Mouse (Mus musculus): ENCODE data around the gene Mknk1. TPM values are rescaled to one million over a fixed set of nuclear protein-coding genes. Genes with fewer than 3 reads are reported as not detected.
A peak's percentile ranks its signal among the peaks of the same experiment; 100 is the strongest.

Mknk1 gene
- polyA plus RNA-seq, 1 experiment: 59.6 TPM

DNA sequence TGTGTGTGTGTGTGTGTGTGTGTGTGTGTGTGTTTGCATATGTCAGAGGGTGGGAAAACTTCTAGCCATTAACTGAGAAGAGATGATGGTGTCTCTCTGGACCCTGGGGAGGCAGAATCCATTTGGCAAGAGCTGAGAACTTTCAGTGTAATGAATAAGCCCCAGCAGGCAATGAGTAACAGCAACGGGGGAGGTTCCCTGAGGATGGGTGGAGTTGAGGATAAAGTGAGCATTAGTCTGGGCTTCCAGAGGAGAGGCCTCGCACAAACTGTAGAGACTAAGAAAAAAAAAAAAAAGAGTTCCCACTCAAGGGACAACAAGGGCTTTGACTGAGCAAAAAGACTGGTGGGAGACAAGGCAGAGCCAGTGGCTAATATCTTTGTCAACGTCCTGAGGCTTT lies 55.3 kb downstream of the Mknk1 start:
- DNase-seq (ENCODE audit: low spot score): no peak

DNA sequence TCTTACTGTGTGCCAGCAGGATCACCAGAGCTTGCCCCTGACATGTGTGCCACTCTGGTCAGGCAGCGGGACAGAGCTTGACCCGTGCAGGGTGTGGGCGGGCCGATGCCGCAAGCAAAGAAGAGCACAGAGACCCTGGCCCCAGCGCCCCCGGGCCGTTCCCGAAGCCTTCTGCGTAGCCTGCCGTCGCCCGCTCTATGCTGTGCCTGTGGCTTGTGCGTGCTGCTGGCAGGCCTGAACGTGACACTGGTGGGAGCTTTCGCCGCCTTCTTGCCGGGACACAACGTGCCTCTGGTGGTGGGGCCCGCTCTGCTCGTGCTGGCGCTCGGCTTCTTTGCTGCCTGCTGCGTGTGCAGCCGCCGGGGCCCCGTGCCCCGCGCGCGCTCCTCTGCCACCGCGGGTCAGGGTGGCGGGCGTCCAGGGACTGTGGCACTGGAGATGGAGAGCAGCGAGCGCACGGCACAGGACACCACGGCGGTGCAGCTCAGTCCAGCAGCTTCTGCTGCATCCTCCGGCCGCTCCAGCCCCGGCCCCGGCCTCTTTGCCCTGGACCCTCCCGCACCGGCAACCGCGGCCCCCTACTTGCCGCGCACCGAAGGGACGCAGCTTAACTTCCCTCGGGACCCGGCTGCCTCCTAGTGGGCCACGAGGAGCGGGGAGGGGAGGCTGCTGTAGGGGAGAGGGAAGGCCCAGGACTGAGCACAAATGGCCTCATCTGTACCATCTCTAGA lies 59.1 kb downstream of the Mknk1 start:
- DNase-seq (ENCODE audit: low spot score): no peak

DNA sequence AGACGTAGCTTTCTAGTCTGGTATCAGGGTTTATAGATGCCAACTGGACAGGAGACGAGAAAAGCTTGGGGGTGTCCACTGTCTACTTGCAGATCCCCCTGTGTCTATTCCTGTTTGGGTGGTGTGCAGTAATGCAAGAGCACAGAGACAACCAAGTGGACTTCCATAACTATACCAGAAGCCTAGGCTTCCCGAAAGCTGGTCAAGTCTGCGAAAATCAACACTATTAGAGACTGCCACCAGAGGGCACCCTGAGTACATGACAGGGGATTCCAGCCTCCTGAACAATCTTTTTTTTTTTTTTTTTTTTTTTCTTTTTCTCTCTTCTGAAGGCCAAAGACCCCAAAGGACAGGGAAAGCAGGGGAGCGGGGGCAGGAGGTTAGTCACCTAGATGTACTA lies 63.8 kb downstream of the Mknk1 start:
- peak; percentile 48 for DNase-seq (ENCODE audit: low spot score)

DNA sequence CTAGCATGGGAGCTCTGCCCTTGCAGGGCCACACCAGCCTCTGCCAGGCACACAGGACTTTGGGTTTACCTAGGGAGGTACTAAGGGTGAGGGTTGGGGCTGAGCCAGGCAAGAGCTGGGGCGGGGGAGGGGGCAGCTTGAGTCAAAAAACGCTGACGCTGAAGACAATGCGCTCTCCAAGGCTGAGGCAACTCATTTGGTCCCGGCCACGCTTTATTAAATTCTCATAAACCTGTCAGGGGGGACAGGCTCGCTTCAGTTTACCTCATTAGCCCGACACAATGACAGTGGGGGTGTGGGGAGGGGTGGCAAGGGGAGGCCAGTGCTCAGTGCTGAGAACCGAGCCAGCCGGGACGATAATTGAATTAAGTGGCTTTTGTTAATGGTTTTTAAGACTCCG lies 65.4 kb downstream of the Mknk1 start:
- DNase-seq (ENCODE audit: low spot score): no peak

DNA sequence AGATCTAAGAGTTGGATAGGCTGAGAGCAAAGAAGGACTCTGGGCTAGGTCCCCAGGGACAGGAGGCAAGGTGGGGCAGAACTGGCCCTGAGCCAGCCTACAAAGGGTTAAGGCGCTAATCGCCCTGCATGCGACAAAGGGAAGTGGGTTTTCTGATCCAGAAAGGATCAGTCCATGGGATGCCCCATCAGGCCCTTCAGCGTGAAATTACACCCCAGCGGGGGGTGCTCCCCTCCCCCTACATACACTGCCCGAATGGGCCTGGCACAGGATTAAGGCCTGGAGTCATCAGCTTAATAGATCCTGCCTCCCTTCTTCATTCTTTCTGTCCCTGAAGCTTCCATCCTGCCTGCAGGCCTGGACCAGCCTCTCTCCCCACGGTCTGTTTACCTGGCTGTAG lies 66.7 kb downstream of the Mknk1 start:
- no peak for DNase-seq (ENCODE audit: low spot score)

DNA sequence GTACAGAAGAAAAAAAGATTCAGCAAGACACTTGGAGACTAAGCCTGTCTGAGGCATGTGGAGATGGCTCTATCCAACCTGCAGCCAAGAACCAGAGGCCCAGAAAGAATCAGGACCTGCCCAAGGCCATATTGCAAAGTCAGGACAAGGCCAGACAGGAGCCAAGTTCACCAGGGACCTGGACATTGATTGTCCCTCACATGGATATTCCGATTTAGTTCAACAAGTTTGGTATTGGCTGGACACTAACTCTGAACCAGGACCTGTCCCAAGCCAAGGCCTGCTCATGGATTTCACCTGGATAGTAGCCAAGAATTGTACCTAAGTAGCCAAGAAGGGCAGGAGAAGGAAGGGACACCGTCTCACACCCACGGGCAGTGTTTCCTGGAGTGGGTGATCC lies 67.8 kb downstream of the Mknk1 start:
- no peak for DNase-seq (ENCODE audit: low spot score)

DNA sequence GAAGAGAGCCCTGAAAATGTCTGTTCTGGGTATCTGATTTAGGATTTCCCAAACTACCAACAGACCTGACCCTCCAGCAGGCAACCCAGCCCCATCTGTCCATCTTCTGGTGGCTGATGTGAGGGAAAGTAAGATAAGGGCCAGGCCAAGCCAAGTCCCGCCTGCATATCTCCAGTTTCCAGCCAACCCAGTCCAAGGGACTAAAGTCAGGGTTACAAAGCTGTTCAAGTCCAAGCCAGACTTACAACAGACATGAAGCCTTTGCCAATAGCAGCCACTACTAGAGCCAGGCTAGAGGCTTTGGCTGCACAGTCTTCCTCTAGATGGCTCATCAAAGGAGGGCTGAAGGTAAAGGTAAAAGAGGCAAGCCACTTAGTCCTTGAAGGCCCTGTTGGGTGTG lies 69.0 kb downstream of the Mknk1 start:
- DNase-seq (ENCODE audit: low spot score): no peak

DNA sequence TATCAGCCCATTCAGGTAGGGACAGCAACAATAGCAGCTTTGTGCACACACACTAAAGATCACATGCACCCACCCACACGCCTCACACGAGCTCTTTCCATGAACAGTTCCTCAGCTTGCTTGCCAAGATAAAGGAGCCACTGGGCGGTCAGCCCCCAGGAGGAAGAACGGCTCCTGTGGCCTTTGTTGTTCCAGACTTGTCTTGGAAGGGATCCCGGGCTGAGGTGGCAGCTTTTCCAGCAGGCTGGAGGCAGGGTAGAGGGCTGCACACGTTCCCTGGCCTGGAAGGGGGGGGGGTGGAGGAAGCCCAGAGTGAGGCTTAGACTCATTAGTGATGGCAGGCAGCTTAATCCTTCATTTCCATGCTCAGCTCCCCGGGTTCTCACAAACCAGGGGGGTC lies 69.6 kb downstream of the Mknk1 start:
- no peak for DNase-seq (ENCODE audit: low spot score)

DNA sequence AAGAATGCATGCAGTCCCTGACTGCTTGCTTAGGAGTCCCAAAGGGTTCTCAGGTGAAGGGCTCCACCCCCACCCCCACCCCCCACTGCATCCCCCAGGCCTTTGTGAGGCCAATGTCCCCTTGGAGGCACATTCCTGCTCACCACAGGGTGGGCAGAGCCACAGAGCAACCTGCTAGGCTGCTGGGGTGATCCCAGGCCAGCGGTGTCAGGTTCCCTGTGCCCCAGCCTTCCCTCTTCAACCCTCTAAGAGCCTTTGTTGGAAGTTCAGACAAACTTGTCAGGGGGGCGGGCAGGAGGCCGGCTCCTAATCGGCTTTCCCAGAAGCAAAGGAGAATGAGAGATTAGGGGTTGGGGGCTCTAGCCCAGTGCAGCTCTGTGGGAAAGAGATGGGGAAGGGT lies 72.6 kb downstream of the Mknk1 start:
- no peak for DNase-seq (ENCODE audit: low spot score)

DNA sequence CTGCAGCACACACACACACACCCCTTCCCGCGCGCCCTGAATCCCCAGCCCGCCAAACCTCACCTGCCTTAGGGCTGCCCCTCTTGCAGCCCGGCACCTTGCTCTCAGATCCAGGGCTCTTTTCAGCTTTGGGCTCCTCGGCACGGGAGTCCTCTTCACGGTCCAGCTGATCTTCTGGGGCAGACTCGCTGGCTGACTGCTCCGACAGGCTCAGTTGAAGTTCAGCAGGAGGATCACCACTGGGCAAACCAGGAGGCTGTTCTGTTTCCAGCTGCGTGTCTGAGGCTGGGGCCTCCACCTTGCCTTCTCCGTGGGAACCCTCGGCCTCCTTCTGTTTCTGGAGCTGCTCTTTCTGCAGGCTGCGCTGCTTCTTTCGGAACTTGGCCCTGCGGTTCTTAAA lies 80.9 kb downstream of the Mknk1 start:
- DNase-seq (ENCODE audit: low spot score): no peak

DNA sequence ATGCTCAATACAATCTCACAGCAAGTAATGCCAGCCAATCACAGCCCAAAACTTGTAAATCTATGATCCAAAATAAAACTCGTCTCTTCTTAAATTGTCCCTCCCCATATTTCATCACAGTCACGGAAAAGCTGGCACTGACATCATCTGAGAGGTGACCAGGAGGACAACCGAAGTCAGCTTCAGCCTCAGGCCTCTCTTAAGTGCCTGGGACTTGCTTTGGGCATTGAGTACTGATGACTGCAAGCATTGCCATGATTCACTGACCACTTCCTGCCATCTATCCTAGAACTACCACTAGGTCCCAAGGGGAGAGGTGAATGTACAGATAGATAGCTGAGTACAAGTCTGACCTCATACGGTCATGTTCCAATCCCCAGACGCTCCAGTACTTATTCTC lies 83.7 kb downstream of the Mknk1 start:
- DNase-seq (ENCODE audit: low spot score): no peak

DNA sequence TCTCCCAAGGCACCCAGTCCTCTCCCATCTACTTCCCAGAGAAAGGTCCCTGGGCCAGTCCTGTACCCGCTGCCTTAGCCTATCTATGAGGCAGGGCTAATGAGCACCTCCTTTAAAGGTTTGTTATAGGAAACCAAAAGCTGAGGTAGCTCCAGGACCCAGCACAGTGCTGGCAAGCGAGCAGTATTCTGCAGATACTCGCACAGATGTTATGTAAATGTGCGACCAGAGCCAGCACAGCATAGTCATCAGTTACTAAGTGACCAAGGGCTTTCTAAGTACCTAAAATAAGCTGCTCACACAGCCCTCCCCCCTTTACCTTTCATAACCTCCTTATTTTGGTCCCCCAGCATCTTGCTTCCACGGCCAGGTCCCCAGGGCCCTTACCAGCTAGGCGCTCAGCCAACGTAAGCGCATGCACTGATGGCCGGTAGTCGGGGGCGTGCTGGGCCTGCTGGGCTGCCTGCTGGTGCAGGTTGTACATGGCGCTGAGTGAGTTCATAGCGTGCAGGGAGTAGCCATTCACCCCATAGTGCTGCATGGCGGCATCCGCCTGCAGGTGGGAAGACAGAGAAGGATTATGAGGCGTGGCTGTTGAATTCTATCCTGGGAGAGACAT lies 84.4 kb downstream of the Mknk1 start:
- no peak for DNase-seq (ENCODE audit: low spot score)

DNA sequence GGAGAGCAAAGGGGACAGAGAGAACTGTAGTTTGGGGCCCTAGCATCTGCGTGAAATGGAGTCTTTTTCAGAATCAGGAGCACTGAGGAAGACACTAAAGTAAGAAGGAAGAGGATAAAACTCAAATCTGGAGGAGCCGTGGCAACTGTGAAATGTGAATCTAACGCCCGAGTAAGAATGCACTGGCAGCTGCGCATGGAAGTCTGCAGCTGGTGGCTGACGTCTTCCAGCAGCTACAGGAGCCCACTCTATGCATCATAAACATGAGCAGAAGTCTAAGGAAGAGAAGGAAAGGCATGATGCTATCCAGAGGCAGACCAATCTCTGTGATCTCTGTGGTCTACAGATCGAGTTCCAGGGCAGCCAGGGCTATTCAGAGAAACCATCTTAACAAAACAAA lies 88.6 kb downstream of the Mknk1 start:
- no peak for DNase-seq (ENCODE audit: low spot score)

Other genes with a start within 250 kb of the Mknk1 start
- gene Cyp4a32, start 238.2 kb upstream of the Mknk1 start, polyA plus RNA-seq (2012; rRNA removed): not detected in 2 replicates
- gene Cyp4b1, start 191.5 kb upstream of the Mknk1 start, polyA plus RNA-seq (2012; rRNA removed): 10.9 and 13.5 TPM in 2 replicates
- 28.4 and 31.7 TPM in 2 replicates for gene Efcab14, start 101.5 kb upstream of the Mknk1 start, polyA plus RNA-seq (2012; rRNA removed)
- 0.32 and 0.34 TPM in 2 replicates for gene Tex38, start 58.2 kb upstream of the Mknk1 start, polyA plus RNA-seq (2012; rRNA removed)
- 18.1 and 19.0 TPM in 2 replicates for gene Atpaf1, start 54.4 kb upstream of the Mknk1 start, polyA plus RNA-seq (2012; rRNA removed)
- gene Mob3c, start 11.1 kb upstream of the Mknk1 start, polyA plus RNA-seq (2012; rRNA removed): 10.3 and 19.3 TPM in 2 replicates
- gene Kncn, start 45.2 kb downstream of the Mknk1 start, polyA plus RNA-seq (2012; rRNA removed): 0.04 TPM in 1 of 2 replicates, not detected in the other
- not detected in 2 replicates for gene 6430628N08Rik, start 51.5 kb downstream of the Mknk1 start, polyA plus RNA-seq (2012; rRNA removed)
- gene Dmbx1, start 100.7 kb downstream of the Mknk1 start, polyA plus RNA-seq (2012; rRNA removed): not detected in 2 replicates
- 11.9 and 14.2 TPM in 2 replicates for gene Faah, start 178.7 kb downstream of the Mknk1 start, polyA plus RNA-seq (2012; rRNA removed)
- gene Nsun4, start 214.7 kb downstream of the Mknk1 start, polyA plus RNA-seq (2012; rRNA removed): 10.3 and 11.1 TPM in 2 replicates
- 669 and 757 TPM in 2 replicates for gene Uqcrh, start 235.9 kb downstream of the Mknk1 start, polyA plus RNA-seq (2012; rRNA removed)
- gene Lrrc41, start 236.1 kb downstream of the Mknk1 start, polyA plus RNA-seq (2012; rRNA removed): 25.8 and 26.4 TPM in 2 replicates

All from urinary bladder, adult 2 months (tissue).